Mouse (Mus musculus) hindbrain, embryonic 16.5 days (tissue): ENCODE results near the gene Olfr76. TPM values are rescaled to one million over a fixed set of nuclear protein-coding genes. Genes with fewer than 3 reads are reported as not detected.
"Not testable (repeated sequence)": the region's sequence is repeated elsewhere in the genome, so short reads cannot be mapped to it uniquely, and the experiment has no call there.

Experiments used
- ATAC-seq: fragments of 200-750 bp; cut with Nextera tagmentation; 2 replicates; pipeline ENCODE4 v1.8.0; 2017; ENCODE audit warnings: moderate TSS enrichment, moderate library complexity
- H3K27ac ChIP-seq: fragments of 300-500 bp; sonication (generic); 2 replicates; pipeline ENCODE4 v1.5.1; 2014; ENCODE audit warnings: low read depth, mild to moderate bottlenecking, control low read depth, low read length, moderate library complexity
- H3K27me3 ChIP-seq: fragments of 300-500 bp; sonication (generic); replicated peaks from 2 replicates; pipeline ENCODE4 v1.6.1; 2014; ENCODE audit warnings: low read length; ENCODE audit not compliant: control insufficient read depth, insufficient read depth
- H3K36me3 ChIP-seq: fragments of 300-500 bp; sonication (generic); 2 replicates; pipeline ENCODE4 v1.6.1; 2014; ENCODE audit warnings: mild to moderate bottlenecking, low read length, moderate library complexity, mixed read lengths; ENCODE audit not compliant: control insufficient read depth, insufficient read depth
- H3K4me1 ChIP-seq: fragments of 300-500 bp; sonication (generic); 2 replicates; pipeline ENCODE4 v1.6.1; 2014; ENCODE audit warnings: low read depth, low read length; ENCODE audit not compliant: control insufficient read depth, insufficient read depth
- H3K4me2 ChIP-seq: fragments of 300-500 bp; sonication (generic); 2 replicates; pipeline ENCODE4 v1.6.1; 2014; ENCODE audit warnings: mild to moderate bottlenecking, low read length, control low read depth, moderate library complexity
- H3K4me3 ChIP-seq: fragments of 300-500 bp; sonication (generic); 2 replicates; pipeline ENCODE4 v1.5.1; 2014; ENCODE audit warnings: mild to moderate bottlenecking, low read length, control low read depth, moderate library complexity
- H3K9ac ChIP-seq: fragments of 300-500 bp; sonication (generic); 2 replicates; pipeline ENCODE4 v1.6.1; 2014; ENCODE audit warnings: low read depth, mild to moderate bottlenecking, control low read depth, low read length, moderate library complexity
- H3K9me3 ChIP-seq: fragments of 300-500 bp; sonication (generic); 2 replicates; pipeline ENCODE4 v1.6.1; 2014; ENCODE audit warnings: mild to moderate bottlenecking, low read length, moderate library complexity; ENCODE audit not compliant: control insufficient read depth
- WGBS: fragments of 180-500 bp; shearing (Covaris S2); extraction: QIAGEN DNeasy Blood & Tissue Kit; methylation state at CpG from one replicate; pipeline ENCODE4 v1.1.7; 2014; 5-methylcytosine and 5-hydroxymethylcytosine counted together
- polyA plus RNA-seq: library from polyadenylated mRNA; unstranded; fragments of >200 nt; fragmentation: Nextera tagmentation; extraction: Ambion mirVana; gene quantifications from 2 replicates; pipeline ENCODE4 v1.2.1, GENCODE M21; 2015

Gene Olfr76
- polyA plus RNA-seq, result not detected in 2 replicates

GRCm38 (mm10) chr19:12123103-12123502 lies at the start of gene Olfr76:
Gene Olfr76, minus strand, starts transcription at chr19:12123203.
- Histone ChIP-seq H3K4me2 (no peak within 1 kb of the TSS), H3K27ac (no peak within 1 kb of the TSS), H3K9ac (no peak within 1 kb of the TSS), H3K4me1 (no peaks in the 10 kb centered on the region), H3K9me3 (no peaks in the 10 kb centered on the region), H3K27me3 (no peaks in the 10 kb centered on the region), H3K4me3 (no peak within 1 kb of the TSS), H3K36me3 (no peaks in the 10 kb centered on the region)
- ATAC-seq, result no peak
- 68% methylated on average over 3 of the region's 3 CpGs for WGBS

GRCm38 (mm10) chr19:12170062-12170599 lies 47.1 kb upstream of the Olfr76 start, which contains the start of gene Olfr1555-ps1:
Gene Olfr1555-ps1, minus strand, starts transcription at chr19:12170112.
- H3K4me3 ChIP-seq, ATAC-seq, H3K4me2 ChIP-seq, H3K4me1 ChIP-seq, H3K27me3 ChIP-seq, H3K9ac ChIP-seq, H3K36me3 ChIP-seq, H3K27ac ChIP-seq, H3K9me3 ChIP-seq: not testable (repeated sequence)
- WGBS, result 38% methylated on average over 1 of the region's 1 CpGs

GRCm38 (mm10) chr19:12145452-12145851 lies 22.4 kb upstream of the Olfr76 start:
- Histone ChIP-seq H3K27ac (no peak overlapping the region), H3K4me1 (no peaks in the 10 kb centered on the region), H3K9me3 (no peaks in the 10 kb centered on the region), H3K9ac (no peak overlapping the region), H3K36me3 (no peaks in the 10 kb centered on the region), H3K27me3 (no peaks in the 10 kb centered on the region), H3K4me2 (no peak overlapping the region), H3K4me3 (no peak overlapping the region)
- no peak for ATAC-seq
- 90% methylated on average over 3 of the region's 3 CpGs for WGBS

- no peak overlapping the region for H3K4me3 ChIP-seq
- no peaks in the 10 kb centered on the region for H3K27me3 ChIP-seq
- no peak overlapping the region for H3K27ac ChIP-seq
- no peaks in the 10 kb centered on the region for H3K9me3 ChIP-seq
- ATAC-seq, result no peak
- no peak overlapping the region for H3K9ac ChIP-seq
- H3K4me2 ChIP-seq, result no peak overlapping the region
- WGBS, result 29% methylated on average over 1 of the region's 1 CpGs
- no peaks in the 10 kb centered on the region for H3K36me3 ChIP-seq
- H3K4me1 ChIP-seq, result no peaks in the 10 kb centered on the region
Measured at GRCm38 (mm10) chr19:12143356-12143755, 20.4 kb upstream of the Olfr76 start.

GRCm38 (mm10) chr19:12134289-12134688 lies 11.3 kb upstream of the Olfr76 start:
- ATAC-seq, result 0 out of 2 replicates have a peak, but pooled peaks have one; percentile 20
- H3K4me2 ChIP-seq, result no peak overlapping the region
- H3K36me3 ChIP-seq, result no peaks in the 10 kb centered on the region
- no peak overlapping the region for H3K4me3 ChIP-seq
- H3K4me1 ChIP-seq, result no peaks in the 10 kb centered on the region
- no peak overlapping the region for H3K27ac ChIP-seq
- H3K9me3 ChIP-seq, result no peaks in the 10 kb centered on the region
- WGBS, result 31% methylated on average over 2 of the region's 2 CpGs
- no peaks in the 10 kb centered on the region for H3K27me3 ChIP-seq
- no peak overlapping the region for H3K9ac ChIP-seq

GRCm38 (mm10) chr19:12116464-12116863 lies 6.5 kb downstream of the Olfr76 start:
- H3K4me2 ChIP-seq, result no peak overlapping the region
- 89% methylated on average over 3 of the region's 3 CpGs for WGBS

GRCm38 (mm10) chr19:12115797-12116196 lies 7.2 kb downstream of the Olfr76 start, which contains the start of gene Olfr1428:
Gene Olfr1428, minus strand, starts transcription at chr19:12115897.
- Histone ChIP-seq H3K27me3 (no peaks in the 10 kb centered on the region), H3K4me1 (no peaks in the 10 kb centered on the region), H3K4me2 (no peak within 1 kb of the TSS), H3K9me3 (no peaks in the 10 kb centered on the region), H3K36me3 (no peaks in the 10 kb centered on the region), H3K27ac (no peak within 1 kb of the TSS), H3K9ac (no peak within 1 kb of the TSS), H3K4me3 (no peak within 1 kb of the TSS)
- 78% methylated on average over 1 of the region's 1 CpGs for WGBS
- no peak for ATAC-seq

More at GRCm38 (mm10) chr19:12116464-12116863, 6.5 kb downstream of the Olfr76 start:
- H3K27me3 ChIP-seq, result no peaks in the 10 kb centered on the region
- H3K27ac ChIP-seq, result no peak overlapping the region
- no peaks in the 10 kb centered on the region for H3K4me1 ChIP-seq
- no peaks in the 10 kb centered on the region for H3K36me3 ChIP-seq
- no peaks in the 10 kb centered on the region for H3K9me3 ChIP-seq
- no peak for ATAC-seq
- H3K9ac ChIP-seq, result no peak overlapping the region
- no peak overlapping the region for H3K4me3 ChIP-seq

GRCm38 (mm10) chr19:12113807-12114206 lies 9.2 kb downstream of the Olfr76 start:
- Histone ChIP-seq H3K4me2 (no peak overlapping the region), H3K27me3 (no peaks in the 10 kb centered on the region)
- WGBS, result 83% methylated on average over 1 of the region's 1 CpGs

GRCm38 (mm10) chr19:12104541-12104940 lies 18.5 kb downstream of the Olfr76 start:
- Histone ChIP-seq H3K9me3 (no peaks in the 10 kb centered on the region), H3K4me3 (no peak overlapping the region), H3K36me3 (no peaks in the 10 kb centered on the region), H3K9ac (no peak overlapping the region), H3K4me2 (no peak overlapping the region), H3K4me1 (no peaks in the 10 kb centered on the region), H3K27ac (no peak overlapping the region), H3K27me3 (no peaks in the 10 kb centered on the region)
- ATAC-seq, result no peak
- 67% methylated on average over 1 of the region's 1 CpGs for WGBS

More at GRCm38 (mm10) chr19:12113807-12114206, 9.2 kb downstream of the Olfr76 start:
- Histone ChIP-seq H3K27ac (no peak overlapping the region), H3K9ac (no peak overlapping the region), H3K9me3 (no peaks in the 10 kb centered on the region), H3K4me1 (no peaks in the 10 kb centered on the region), H3K36me3 (no peaks in the 10 kb centered on the region), H3K4me3 (no peak overlapping the region)
- no peak for ATAC-seq
